Mouse (Mus musculus): Measurements from ENCODE around the gene Zdhhc17. TPM values are rescaled to one million over a fixed set of nuclear protein-coding genes. Genes with fewer than 3 reads are reported as not detected.
A peak's percentile ranks its signal among the peaks of the same experiment; 100 is the strongest.

Zdhhc17 gene
- total and polyA plus RNA-seq, 3 experiments = 5.8 to 8.0 (median 7.3) TPM

- H3K36me3 ChIP-seq (replicated peaks in 1 of 2; ENCODE audit: control insufficient read depth in 1 of 2, insufficient read depth in 1 of 2, low read length in 1 of 2) = no peaks in the 10 kb centered on the region
- no peak overlapping the region for H3K4me2 ChIP-seq (ENCODE audit: insufficient read depth, low read depth, poor library complexity, severe bottlenecking)
- no peak for DNase-seq (ENCODE audit: extremely low read depth)
- dilution Hi-C loops (cut with MboI; ENCODE audit: extremely low pct_ligation_motif_present, extremely low pct_unique_long_range_greater_than_20kb, low sequenced_read_pairs) = no loop called here
- no peak overlapping the region for H3K4me3 ChIP-seq (replicated peaks in 1 of 3; ENCODE audit: low read depth in 2 of 3, low read length in 2 of 3, poor library complexity in 1 of 3)
- no peak overlapping the region for H3K27ac ChIP-seq (ENCODE audit: insufficient read depth, low read depth)
- H3K4me1 ChIP-seq (ENCODE audit: control insufficient read depth in 1 of 2, insufficient read depth in 2 of 2) = peaks cover 0 to 11% of the 10 kb centered on the region in 2 experiments; a peak in 2 of 4 replicates
- no peaks in the 10 kb centered on the region for H3K27me3 ChIP-seq (replicated peaks)
- in situ Hi-C loops (cut with MboI; ENCODE audit: low pct_ligation_motif_present, low pct_unique_long_range_greater_than_20kb, low sequenced_read_pairs) = no loop called here
- no peak overlapping the region for H3K9ac ChIP-seq (ENCODE audit: insufficient read depth, low read depth)
- no peak for TF ChIP-seq PAX5 (IDR thresholded peaks at IDR 0.05; ENCODE audit: low read length)
- TF ChIP-seq ETS1 (conservative IDR thresholded peaks at IDR 0.05; ENCODE audit: low read depth, low read length) = no peak
- no peak for TF ChIP-seq JUND (conservative IDR thresholded peaks at IDR 0.05; ENCODE audit: low read depth, low read length)
- TF ChIP-seq POLR2A (IDR thresholded peaks at IDR 0.05; ENCODE audit: low read depth, low read length) = no peak
- TF ChIP-seq MAFK (IDR thresholded peaks at IDR 0.05; ENCODE audit: insufficient replicate concordance, low read length) = no peak
- no peak for TF ChIP-seq SMC3 (IDR thresholded peaks at IDR 0.05; ENCODE audit: low read depth, low read length)
- no peak for TF ChIP-seq IRF4 (IDR thresholded peaks at IDR 0.05; ENCODE audit: low read depth, low read length)
- no peak for TF ChIP-seq USF1 (IDR thresholded peaks at IDR 0.05; ENCODE audit: low read depth, low read length)
- no peak for TF ChIP-seq GABPA (IDR thresholded peaks at IDR 0.05; ENCODE audit: insufficient replicate concordance, low read depth, low read length)
- no peak for TF ChIP-seq MXI1 (IDR thresholded peaks at IDR 0.05; ENCODE audit: low read depth, low read length)
- TF ChIP-seq ZKSCAN1 (IDR thresholded peaks at IDR 0.05; ENCODE audit: borderline replicate concordance, low read depth, low read length) = no peak
- no peak for TF ChIP-seq TBP (conservative IDR thresholded peaks at IDR 0.05; ENCODE audit: low read depth, low read length)
- TF ChIP-seq ZNF384 (IDR thresholded peaks at IDR 0.05; ENCODE audit: low read depth, low read length) = no peak
- no peak for TF ChIP-seq ZC3H11A (IDR thresholded peaks at IDR 0.05; ENCODE audit: low read depth, low read length)
- TF ChIP-seq BHLHE40 (IDR thresholded peaks at IDR 0.05; ENCODE audit: low read depth, low read length) = no peak
- H3K9me3 ChIP-seq (replicated peaks; ENCODE audit: low read length) = peaks cover 15% of the 10 kb centered on the region
- no peaks in the 10 kb centered on the region for H3K79me2 ChIP-seq (replicated peaks; ENCODE audit: control insufficient read depth, extremely low read depth, insufficient read depth, poor library complexity, severe bottlenecking)
These were observed 38.0 kb upstream of the Zdhhc17 start for GRCm38 (mm10) chr10:111047895-111048294.

- in situ Hi-C loops (cut with MboI; ENCODE audit: low pct_ligation_motif_present, low pct_unique_long_range_greater_than_20kb, low sequenced_read_pairs) = no loop called here
- Histone ChIP-seq H3K9me3 (replicated peaks; ENCODE audit: low read length) (peaks cover 10% of the 10 kb centered on the region), H3K4me1 (ENCODE audit: control insufficient read depth in 1 of 2, insufficient read depth in 2 of 2) (peaks cover 0 to 6% of the 10 kb centered on the region in 2 experiments; a peak in 1 of 4 replicates), H3K36me3 (replicated peaks in 1 of 2; ENCODE audit: control insufficient read depth in 1 of 2, insufficient read depth in 1 of 2, low read length in 1 of 2) (no peaks in the 10 kb centered on the region), H3K79me2 (replicated peaks; ENCODE audit: control insufficient read depth, extremely low read depth, insufficient read depth, poor library complexity, severe bottlenecking) (no peaks in the 10 kb centered on the region), H3K4me3 (replicated peaks in 1 of 3; ENCODE audit: low read depth in 2 of 3, low read length in 2 of 3, poor library complexity in 1 of 3) (no peak overlapping the region), H3K27ac (ENCODE audit: insufficient read depth, low read depth) (no peak overlapping the region), H3K4me2 (ENCODE audit: insufficient read depth, low read depth, poor library complexity, severe bottlenecking) (no peak overlapping the region), H3K9ac (ENCODE audit: insufficient read depth, low read depth) (no peak overlapping the region), H3K27me3 (replicated peaks) (no peaks in the 10 kb centered on the region)
- TF ChIP-seq MAFK (IDR thresholded peaks at IDR 0.05; ENCODE audit: insufficient replicate concordance, low read length) = no peak; the same call in 1 of the 2 replicates
- TF ChIP-seq ETS1 (conservative IDR thresholded peaks at IDR 0.05; ENCODE audit: low read depth, low read length) = peak; percentile 19; the same call in 1 of the 2 replicates
- dilution Hi-C loops (cut with MboI; ENCODE audit: extremely low pct_ligation_motif_present, extremely low pct_unique_long_range_greater_than_20kb, low sequenced_read_pairs) = no loop called here
- DNase-seq (ENCODE audit: extremely low read depth) = peak; percentile 13
These were observed 30.2 kb upstream of the Zdhhc17 start for GRCm38 (mm10) chr10:111040078-111040656.
